Mouse (Mus musculus): ENCODE results near the gene Arl14. TPM values are rescaled to one million over a fixed set of nuclear protein-coding genes. Genes with fewer than 3 reads are reported as not detected.

Arl14 gene
- polyA plus RNA-seq, 1 experiment from 2014 or later: not detected

Other genes with a start within 250 kb of the Arl14 start
- 8.0 and 10.8 TPM in 2 replicates for gene Ift80, start 217.8 kb upstream of the Arl14 start, polyA plus RNA-seq (2014; fragmentation: Nextera tagmentation; extraction: Ambion mirVana)
- gene Smc4, start 217.7 kb upstream of the Arl14 start, polyA plus RNA-seq (2014; fragmentation: Nextera tagmentation; extraction: Ambion mirVana): 22.1 and 29.1 TPM in 2 replicates
- 28.0 and 35.7 TPM in 2 replicates for gene Trim59, start 177.7 kb upstream of the Arl14 start, polyA plus RNA-seq (2014; fragmentation: Nextera tagmentation; extraction: Ambion mirVana)
- 38.1 and 40.3 TPM in 2 replicates for gene Kpna4, start 95.3 kb upstream of the Arl14 start, polyA plus RNA-seq (2014; fragmentation: Nextera tagmentation; extraction: Ambion mirVana)
- gene Ppm1l, start 94.4 kb downstream of the Arl14 start, polyA plus RNA-seq (2014; fragmentation: Nextera tagmentation; extraction: Ambion mirVana): 23.3 and 31.7 TPM in 2 replicates

Data from neural tube, embryonic 14.5 days (tissue).